Mouse (Mus musculus): Measurements from ENCODE around the gene Mapt.

Gene Mapt

DNA sequence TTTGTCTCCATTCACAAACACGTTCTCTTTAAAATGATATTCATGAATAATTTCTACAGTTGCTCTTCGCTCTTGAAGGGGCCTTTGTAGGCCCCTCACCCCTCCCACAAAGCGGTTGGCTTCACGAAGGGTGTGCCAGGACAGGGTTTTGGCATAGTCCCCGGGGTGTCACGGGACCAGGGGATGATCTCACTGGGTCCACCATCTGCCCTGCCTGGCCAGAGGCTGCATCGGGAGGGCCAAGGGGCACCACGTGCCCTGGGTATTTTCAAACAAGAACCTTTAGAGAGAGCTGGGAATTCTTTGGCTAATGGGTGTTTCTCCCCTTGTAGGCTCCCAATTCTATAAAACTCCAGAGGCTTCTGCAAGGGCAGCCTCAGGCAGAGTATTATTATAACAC lies 41.2 kb downstream of the Mapt start:
- DNase-seq (ENCODE audit: low read depth in 2 of 2, low spot score in 2 of 2) = no peak

DNA sequence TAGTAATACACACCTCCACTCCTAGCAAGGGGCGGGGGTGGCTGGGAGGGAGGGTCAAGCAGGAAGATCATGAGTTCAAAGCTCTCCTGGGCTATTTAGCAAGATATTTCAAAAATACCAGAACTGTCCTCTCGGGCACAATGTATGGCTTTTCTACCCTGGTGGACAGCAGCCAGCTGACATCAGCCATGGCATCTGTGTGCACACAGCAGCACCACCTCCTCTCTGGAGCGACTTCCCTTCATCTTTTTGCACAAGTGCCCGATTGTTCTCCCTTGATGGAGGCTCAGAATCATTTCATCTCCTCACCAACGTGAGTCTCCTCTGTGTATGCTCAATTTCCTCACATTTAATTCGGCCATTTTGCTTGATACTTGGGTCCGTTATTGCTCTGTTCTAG lies 44.6 kb downstream of the Mapt start:
- no peak for DNase-seq (ENCODE audit: low read depth in 2 of 2, low spot score in 2 of 2)

DNA sequence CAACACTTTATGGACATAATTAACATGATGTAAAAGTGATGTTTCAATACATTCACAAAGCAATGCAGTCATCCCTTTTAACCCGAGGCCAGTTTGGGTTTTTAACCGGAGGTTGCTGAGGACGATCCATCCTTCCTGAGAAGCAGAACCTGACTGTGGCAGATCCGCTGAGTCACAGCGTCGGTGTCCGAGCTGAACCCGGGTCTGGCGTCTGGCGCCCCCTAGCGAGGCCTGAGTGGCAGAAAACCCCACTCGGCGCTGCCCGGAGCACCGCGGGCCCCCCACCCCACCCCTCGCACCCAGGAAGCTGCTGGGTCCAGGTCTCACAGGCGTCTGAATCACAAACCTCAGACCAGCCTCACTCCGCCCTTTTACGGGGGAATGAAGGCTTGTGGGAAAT lies 47.0 kb downstream of the Mapt start:
- no peak for DNase-seq (ENCODE audit: low read depth in 2 of 2, low spot score in 2 of 2)

DNA sequence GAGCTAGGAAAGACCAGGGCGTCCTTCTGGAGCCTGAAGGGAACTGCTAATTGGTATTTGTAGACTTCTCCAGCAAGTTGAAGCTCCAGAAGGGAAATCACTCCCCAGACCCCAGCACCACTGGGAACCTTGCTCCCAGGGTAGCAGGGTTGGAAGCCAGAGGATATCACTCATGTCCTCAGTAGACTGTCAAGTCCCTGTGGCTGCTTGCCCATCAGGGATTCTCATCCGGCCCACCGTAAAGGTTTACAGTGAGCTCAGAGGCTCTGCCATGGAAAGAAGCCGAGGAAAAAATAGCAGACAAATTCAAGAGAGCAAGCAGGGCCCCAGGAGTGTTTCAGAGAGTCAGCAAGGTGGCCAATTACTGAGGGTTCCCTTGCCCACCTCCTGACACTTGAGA lies 47.9 kb downstream of the Mapt start:
- DNase-seq (ENCODE audit: low read depth in 2 of 2, low spot score in 2 of 2) = no peak

DNA sequence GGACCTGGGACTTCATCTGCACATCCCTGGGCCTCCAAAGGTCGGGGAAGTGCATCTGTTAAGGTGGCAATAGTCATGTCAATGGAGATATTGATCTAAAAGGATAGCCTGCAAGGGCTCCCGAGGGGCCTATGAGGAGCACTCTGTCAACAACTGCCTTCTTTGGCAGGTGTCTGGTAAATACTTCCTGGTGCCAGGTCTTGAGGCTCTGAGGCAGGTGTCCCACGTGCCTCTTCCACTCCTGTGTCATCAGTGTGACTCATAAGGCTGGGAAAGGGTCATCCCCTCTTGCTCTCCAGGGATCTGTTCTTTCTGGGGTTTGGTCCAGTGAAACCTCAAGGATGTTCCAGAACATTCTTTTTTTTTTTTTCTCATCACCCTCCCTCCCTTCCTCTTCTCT lies 48.3 kb downstream of the Mapt start:
- no peak for DNase-seq (ENCODE audit: low read depth in 2 of 2, low spot score in 2 of 2)

DNA sequence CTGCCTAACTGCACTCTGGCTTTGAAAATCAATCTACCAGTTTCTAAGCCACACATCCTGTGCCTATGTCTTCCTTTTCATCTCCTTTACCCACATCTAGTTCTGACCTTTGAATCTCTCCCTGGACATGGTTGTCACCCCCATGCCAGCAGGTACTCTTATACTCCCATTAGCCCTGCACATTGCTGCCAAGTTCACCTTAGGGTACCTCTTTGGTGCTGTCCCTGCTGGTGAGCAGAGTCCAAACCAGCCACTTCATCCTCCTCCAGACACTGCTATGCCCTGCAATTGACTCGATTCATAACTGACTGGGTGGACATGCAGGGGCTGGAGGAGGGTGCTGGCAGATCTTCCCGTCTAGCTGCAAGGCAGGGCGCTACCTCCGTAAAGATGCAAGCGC lies 50.3 kb downstream of the Mapt start:
- no peak for DNase-seq (ENCODE audit: low read depth in 2 of 2, low spot score in 2 of 2)

DNA sequence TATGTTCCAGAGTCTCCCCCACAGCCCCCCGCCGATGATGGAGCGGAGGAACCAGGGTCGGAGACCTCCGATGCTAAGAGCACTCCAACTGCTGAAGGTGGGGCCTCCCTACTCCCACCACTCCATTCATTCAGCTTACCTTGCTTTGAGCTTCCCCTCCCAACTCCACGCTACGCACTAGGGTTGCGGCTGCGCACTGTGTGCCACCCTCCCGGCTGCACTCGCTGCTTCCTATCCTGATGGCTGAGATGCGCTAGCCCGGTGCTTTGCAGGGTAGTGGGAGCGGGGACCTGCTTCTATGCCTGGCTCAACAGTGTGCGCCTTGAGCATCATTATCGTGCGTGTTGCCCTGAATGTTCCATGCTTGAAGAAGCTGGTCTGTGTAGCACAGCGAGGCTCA lies 55.9 kb downstream of the Mapt start:
- no peak for DNase-seq (ENCODE audit: low read depth in 2 of 2, low spot score in 2 of 2)

DNA sequence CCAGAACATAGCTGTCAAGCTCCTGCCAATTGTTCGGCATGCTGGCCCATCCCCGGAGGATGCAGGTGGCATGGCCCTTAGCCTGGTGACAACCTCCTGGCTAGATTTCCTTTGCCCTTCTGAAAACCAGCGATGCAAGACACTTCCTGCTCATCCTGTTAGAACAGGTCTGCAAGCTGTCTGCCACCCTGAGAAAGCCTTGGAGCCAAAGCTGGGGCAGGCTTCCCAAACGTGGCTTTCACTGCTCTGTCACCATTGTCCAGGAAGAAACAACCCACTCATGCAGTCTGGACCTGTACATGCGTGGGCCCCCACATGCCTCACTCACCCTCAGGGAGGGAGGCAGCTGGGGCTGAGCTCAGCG lies 57.6 kb downstream of the Mapt start:
- DNase-seq (ENCODE audit: low read depth in 2 of 2, low spot score in 2 of 2) = no peak

DNA sequence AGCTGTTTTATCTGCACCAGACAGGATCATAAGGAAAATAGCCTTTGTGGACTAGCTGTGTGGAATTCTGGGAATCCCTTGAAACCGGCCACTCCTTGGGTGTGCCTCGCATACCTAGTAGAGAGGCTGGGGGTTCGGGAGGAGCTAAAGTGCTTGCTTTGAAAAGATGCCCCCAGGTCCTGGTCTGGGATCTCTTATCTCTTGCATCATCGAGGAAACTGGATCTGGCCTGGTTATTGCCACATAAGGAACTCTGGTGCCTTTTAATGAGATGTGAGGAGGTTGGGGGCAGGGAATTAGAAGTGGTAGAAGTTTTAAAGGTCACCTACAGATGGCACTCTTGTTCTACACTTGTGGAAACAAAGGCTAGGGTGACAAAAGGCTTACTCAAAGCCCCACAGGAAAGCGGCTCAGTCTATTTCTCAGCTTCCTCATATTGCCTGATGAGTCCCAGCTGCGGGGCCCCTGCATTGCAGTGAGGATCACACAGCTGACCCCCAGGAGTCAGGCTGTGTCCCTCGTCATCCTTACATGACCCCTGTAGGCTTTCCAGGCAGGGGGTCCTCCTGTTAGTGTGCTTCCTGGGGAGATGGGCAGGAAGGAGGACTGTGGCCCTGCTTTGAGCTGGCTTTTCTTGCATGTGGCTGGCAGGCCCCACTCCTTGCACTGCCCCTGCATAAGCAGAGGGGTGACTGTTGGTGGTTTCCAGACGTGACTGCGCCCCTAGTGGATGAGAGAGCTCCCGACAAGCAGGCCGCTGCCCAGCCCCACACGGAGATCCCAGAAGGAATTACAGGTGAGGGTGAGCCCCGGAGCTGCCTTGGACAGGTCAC lies 58.2 kb downstream of the Mapt start:
- peak in 1 of 2 experiments; percentile 28 for DNase-seq (ENCODE audit: low read depth in 2 of 2, low spot score in 2 of 2)

DNA sequence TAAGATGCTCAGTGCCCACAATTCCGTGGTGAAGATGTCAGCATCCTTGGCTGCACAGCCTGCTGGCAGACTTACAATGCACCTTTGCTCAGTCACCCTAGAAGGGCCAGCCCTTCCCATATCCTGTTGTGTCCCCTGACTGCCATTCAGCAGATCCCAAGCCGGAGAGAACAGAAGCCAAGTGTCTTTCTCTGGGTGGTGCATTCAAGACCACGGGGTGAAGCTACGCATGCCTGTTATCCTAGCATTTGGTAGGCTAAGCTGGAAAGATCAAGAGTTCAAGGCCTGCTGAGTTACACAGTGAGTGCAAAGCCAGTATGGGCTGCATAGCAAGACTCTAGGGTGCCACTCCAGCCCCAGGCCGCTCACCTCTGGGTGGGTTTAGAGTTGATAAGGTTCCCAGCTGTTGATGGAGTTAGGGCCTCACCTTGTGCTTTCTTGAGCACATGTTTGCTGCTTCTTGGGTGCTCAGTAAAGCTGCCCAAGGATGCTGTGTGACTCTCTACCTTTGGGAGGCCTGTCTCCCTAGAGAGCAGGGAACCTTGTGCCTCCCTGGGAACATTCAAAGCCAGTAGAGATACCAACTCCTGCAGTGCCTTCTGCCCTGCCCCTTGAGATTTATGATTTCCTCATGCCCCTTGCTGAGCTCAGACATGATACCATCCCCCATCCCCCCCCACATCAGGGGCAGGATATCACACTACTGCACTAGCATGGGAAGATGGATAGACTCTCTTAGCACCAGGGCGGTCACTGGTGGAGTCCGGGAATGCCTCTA lies 61.4 kb downstream of the Mapt start:
- no peak for DNase-seq (ENCODE audit: low read depth in 2 of 2, low spot score in 2 of 2)

DNA sequence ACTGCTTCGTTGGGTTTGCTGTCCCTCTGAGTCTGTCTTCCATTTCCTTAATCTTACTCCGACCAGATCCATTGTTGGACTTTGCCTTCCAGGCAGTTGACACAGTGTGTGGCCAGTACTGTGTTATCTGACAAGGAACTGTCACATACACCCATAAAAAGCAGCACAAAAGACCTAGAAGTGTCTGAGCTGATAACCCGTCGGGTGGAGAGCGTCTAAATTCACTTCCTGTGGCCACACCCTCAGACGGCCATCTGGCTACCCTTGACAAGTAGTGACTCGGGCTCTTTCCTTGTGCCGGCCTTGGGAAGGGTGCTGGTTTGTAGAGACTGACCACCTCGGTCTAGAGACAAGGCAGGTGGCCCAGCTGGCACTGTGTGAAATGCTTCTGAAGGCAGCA lies 62.1 kb downstream of the Mapt start:
- no peak for DNase-seq (ENCODE audit: low read depth in 2 of 2, low spot score in 2 of 2)

DNA sequence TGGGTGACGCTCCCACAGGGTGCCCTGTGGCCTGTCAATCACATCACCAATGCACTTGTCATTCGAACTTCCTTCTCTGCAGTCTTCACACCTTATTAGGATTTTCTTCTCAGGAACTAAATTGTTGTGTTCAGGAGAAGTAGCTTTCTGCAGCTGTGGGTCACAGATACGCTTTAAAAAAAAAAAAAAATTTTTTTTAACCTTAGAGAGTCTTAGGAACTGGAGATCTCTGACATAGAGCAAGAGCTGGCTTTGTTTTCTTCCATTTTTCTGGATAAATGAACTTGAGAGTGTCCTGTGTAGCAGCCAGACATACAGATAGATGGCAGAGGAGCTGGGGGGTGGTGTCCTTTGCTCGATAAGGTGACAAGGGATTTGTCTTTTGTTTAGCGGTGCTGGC lies 64.0 kb downstream of the Mapt start:
- no peak for DNase-seq (ENCODE audit: low read depth in 2 of 2, low spot score in 2 of 2)

DNA sequence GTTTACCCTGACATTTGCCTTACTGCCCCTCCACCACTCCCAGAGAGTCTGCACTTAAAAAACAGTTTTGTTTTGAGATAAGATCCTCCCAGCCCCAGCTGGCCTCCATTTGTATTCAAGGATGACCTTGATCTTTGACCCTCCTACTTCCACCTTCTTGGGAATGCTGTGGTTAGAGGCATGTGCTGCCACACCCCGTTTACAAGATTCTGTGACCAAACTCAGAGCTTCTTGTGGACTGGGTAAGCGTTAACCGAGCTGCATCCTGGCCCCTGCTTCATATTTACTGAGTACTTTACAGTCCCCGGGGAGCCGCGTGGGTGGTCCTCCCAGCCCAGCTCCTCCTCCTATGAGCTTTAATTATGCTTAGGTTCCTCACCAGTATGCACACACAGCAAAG lies 64.5 kb downstream of the Mapt start:
- no peak for DNase-seq (ENCODE audit: low read depth in 2 of 2, low spot score in 2 of 2)

DNA sequence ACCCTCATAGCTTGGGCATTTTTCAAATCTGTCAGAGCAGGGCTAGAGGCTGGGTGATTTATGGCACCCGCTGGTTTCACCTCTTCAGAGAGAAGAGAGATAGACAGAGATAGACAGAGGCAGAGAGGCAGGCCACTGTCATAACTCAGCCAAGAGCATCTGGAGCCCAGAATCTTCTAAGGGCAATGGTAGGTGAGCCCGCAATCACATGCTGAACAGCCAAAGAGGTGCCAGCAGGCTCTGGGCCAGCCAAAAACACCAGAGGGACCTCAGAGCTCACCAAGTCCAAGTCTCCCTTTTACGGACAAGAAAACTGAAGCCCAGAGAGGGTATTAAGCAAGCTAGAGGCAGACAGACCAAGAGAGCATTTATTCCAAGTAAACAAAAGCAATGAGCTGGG lies 66.5 kb downstream of the Mapt start:
- DNase-seq (ENCODE audit: low read depth in 2 of 2, low spot score in 2 of 2) = no peak

DNA sequence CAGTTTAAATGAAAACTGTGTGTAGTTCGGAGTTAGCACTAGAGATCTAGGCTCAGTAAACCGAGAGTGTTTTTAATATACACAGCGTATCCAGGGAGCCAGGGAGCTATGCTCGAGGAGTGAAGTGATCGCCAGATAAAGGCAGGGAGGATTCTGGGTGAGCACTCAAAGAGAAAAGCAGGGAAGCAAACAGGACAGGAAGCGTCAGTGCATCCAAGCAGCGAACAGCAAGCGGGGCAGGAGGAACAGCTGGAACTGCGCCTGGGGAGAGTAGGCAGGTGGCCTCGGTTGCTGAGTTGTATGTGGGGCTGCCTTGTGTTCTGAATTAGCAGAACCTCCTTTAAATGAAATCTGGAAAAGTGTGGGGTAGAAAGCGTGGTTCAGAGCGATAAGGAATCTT lies 71.4 kb downstream of the Mapt start:
- no peak for DNase-seq (ENCODE audit: low read depth in 2 of 2, low spot score in 2 of 2)

DNA sequence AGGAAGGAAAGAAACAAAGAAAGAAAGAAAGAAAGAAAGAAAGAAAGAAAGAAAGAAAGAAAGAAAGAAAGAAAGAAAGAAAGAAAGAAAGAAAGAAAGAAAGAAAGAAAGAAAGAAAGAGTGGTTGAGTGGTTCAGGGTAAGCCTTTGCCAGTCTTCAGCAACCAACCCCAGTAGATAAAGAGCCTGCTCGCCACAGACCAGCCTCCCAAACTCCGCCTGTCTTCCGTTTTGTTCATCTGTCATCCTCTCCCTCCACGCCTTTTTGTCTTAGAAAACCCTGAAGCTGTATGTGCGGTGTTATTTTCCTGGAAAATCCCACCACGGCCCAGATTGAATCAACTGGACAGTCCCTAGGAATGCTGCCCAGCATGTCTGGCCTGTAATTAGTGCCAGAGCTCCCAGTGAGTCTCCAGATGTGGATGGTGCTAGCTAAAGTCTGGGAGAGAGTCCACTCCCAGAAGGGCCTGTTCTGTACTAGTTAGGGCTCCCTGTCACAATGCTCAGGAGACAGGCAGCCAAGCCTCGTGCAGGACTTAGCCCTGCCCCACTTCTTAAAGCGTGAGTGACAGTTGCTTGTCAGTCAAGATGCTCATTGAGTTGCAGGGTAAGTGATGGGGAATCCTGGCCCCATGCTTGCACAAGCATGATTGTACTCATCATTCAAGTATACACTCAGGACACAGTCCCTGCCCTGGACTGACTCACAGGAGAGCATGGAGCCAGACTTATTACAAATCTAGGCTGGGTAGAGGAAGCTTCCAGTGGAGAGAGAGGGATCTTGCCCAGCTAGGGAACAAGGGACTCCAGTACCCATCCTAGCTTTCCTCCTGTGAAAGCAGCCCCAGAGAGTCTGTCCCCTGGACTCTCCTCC lies 72.1 kb downstream of the Mapt start:
- DNase-seq (ENCODE audit: low read depth in 2 of 2, low spot score in 2 of 2) = no peak

DNA sequence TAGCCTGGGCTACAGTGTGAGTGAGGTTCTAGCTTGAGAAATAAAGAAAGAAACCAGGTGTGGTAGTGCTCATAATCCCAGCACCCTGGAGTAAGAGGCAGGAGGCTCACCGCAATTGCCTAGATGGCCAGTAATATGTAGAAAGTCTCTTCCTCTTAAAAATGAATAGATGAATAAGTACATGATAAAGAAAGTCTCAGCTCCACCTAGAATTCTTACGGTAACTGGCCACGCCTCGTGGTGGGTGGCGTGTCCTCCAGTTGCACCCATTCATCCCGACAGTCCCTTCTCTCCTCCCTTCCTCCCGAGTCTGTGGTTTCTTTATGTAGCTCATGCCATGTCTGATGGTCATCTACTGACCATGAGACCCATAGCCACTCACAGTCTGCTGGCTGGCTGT lies 74.5 kb downstream of the Mapt start:
- no peak for DNase-seq (ENCODE audit: low read depth in 2 of 2, low spot score in 2 of 2)

DNA sequence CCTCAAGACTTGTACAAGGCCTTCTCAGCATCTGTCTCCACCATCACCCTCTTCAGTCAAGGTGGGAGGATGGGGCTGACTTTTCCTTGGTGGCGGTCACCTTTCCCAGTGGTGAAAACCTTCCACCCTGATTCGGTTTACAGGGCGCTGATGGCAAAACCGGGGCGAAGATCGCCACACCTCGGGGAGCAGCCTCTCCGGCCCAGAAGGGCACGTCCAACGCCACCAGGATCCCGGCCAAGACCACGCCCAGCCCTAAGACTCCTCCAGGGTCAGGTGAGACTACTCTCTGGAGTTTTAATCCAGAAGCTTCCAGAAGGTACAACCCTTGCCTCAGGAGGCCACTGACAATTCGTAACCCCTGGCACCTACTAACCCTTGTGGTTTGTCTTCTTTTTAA lies 75.3 kb downstream of the Mapt start:
- DNase-seq (ENCODE audit: low read depth in 2 of 2, low spot score in 2 of 2) = no peak

DNA sequence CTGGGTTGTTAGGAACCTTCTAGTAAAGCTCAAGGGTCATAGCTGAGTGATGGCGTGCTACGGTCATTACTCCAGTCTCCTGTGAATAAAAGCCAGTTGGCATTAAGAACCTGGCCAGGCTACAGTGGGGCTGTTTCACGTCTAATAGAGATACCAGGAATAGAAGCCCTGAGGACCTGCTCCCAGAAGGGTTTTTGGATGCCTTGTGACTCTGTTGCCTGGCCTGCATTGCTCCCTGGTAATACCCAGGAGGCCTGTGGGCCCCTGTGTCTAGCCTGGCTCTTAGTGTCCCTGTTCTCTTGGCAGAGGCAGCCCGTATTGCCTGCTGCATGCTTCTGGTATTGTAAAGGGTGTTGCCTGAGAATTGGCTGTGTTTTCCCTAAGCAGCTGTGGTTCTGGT lies 75.9 kb downstream of the Mapt start:
- DNase-seq (ENCODE audit: low read depth in 2 of 2, low spot score in 2 of 2) = no peak

DNA sequence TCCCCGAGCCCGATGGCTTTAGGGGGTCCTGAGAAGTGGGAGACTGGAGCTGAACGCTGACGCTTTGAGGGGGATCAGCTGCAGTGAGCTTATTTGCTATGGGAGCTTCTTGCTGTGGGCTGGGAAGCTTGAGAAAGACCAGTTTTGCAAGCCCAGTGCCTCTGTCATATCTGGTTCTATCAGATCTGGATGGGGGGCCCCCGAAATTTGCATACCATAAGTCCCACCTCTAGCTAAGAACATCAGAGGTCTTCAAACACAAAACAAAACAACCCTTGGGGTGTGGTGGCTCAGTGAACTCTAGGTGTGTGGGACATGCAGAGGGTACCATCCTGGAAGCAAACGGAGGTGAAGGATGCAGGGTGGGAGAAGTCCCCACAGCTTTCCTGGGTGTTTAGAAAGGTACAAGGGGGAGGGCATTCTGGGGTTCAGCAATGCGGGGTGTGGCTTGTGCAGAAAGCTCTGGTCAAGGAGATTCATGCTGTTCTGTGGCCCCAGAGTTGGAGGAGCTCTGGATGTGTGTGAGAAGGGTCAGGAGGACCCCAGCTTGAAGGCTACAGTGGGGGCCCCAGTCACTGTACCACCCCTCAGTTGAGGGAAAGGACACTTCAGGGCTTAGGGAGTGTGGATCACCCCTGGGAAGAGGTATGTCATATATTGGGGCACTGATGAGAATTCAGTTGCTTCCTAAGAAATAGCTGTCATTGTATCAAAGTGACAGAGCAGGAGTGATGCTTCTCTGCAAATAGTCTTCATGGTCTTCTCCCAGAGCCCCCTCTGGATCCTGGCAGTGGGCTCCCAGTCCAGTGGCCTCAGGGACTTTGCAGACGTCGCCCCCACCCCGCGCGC lies 78.4 kb downstream of the Mapt start:
- no peak for DNase-seq (ENCODE audit: low read depth in 2 of 2, low spot score in 2 of 2)
